Mouse (Mus musculus): ENCODE results near the gene Zfp536. TPM values are rescaled to one million over a fixed set of nuclear protein-coding genes. Genes with fewer than 3 reads are reported as not detected.

Gene Zfp536
- polyA plus RNA-seq, 1 experiment from 2014 or later = 11.5 TPM

GRCm38 (mm10) chr7:37769526-37770399 is 3.7 kb downstream of the Zfp536 start:
- Histone ChIP-seq H3K36me3 (ENCODE audit: control insufficient read depth, insufficient read depth, low read length) (no peaks in the 10 kb centered on the region), H3K4me2 (ENCODE audit: low read length) (peak overlapping the region; percentile 99), H3K9ac (ENCODE audit: low read length) (peak overlapping the region; percentile 58), H3K9me3 (ENCODE audit: control insufficient read depth, low read length) (no peaks in the 10 kb centered on the region), H3K27ac (ENCODE audit: low read depth) (peak overlapping the region; percentile 17; the same call in 1 of the 2 replicates), H3K27me3 (replicated peaks; ENCODE audit: control insufficient read depth, insufficient read depth, low read length) (peaks cover 82% of the 10 kb centered on the region), H3K4me3 (ENCODE audit: low read depth, low read length) (peak overlapping the region; percentile 52), H3K4me1 (replicated peaks; ENCODE audit: control insufficient read depth, insufficient read depth, low read length) (peaks cover 16% of the 10 kb centered on the region)
- DNase-seq (ENCODE audit: low spot score) = peak; percentile 76
- under 1% methylated on average over 53 of the region's 53 CpGs for WGBS
- ATAC-seq (replicated peaks; ENCODE audit: low FRiP score, low TSS enrichment, low read depth) = no peak

GRCm38 (mm10) chr7:37769004-37769403 is 4.4 kb downstream of the Zfp536 start:
- peak overlapping the region; percentile 99 for H3K4me2 ChIP-seq (ENCODE audit: low read length)
- peaks cover 16% of the 10 kb centered on the region for H3K4me1 ChIP-seq (replicated peaks; ENCODE audit: control insufficient read depth, insufficient read depth, low read length)
- peaks cover 74% of the 10 kb centered on the region for H3K27me3 ChIP-seq (replicated peaks; ENCODE audit: control insufficient read depth, insufficient read depth, low read length)
- H3K27ac ChIP-seq (ENCODE audit: low read depth) = no peak overlapping the region
- no peaks in the 10 kb centered on the region for H3K9me3 ChIP-seq (ENCODE audit: control insufficient read depth, low read length)
- no peaks in the 10 kb centered on the region for H3K36me3 ChIP-seq (ENCODE audit: control insufficient read depth, insufficient read depth, low read length)
- DNase-seq (ENCODE audit: low spot score) (no peak), ATAC-seq (replicated peaks; ENCODE audit: low FRiP score, low TSS enrichment, low read depth) (no peak)
- under 1% methylated on average over 28 of the region's 28 CpGs for WGBS
- H3K4me3 ChIP-seq (ENCODE audit: low read depth, low read length) = peak overlapping the region; percentile 52
- H3K9ac ChIP-seq (ENCODE audit: low read length) = peak overlapping the region; percentile 58

- DNase-seq (ENCODE audit: low spot score) (peak; percentile 66), ATAC-seq (replicated peaks; ENCODE audit: low FRiP score, low TSS enrichment, low read depth) (no peak)
- Histone ChIP-seq H3K9ac (ENCODE audit: low read length) (no peak overlapping the region), H3K4me3 (ENCODE audit: low read depth, low read length) (peak overlapping the region; percentile 52), H3K36me3 (ENCODE audit: control insufficient read depth, insufficient read depth, low read length) (no peaks in the 10 kb centered on the region), H3K4me1 (replicated peaks; ENCODE audit: control insufficient read depth, insufficient read depth, low read length) (peaks cover 15% of the 10 kb centered on the region), H3K4me2 (ENCODE audit: low read length) (peak overlapping the region; percentile 99), H3K27me3 (replicated peaks; ENCODE audit: control insufficient read depth, insufficient read depth, low read length) (peaks cover 69% of the 10 kb centered on the region), H3K27ac (ENCODE audit: low read depth) (no peak overlapping the region), H3K9me3 (ENCODE audit: control insufficient read depth, low read length) (no peaks in the 10 kb centered on the region)
- WGBS = 11% methylated on average over 10 of the region's 10 CpGs
These were observed 5.0 kb downstream of the Zfp536 start for GRCm38 (mm10) chr7:37768310-37768940.

GRCm38 (mm10) chr7:37758886-37759285 is 14.6 kb downstream of the Zfp536 start:
- H3K9ac ChIP-seq (ENCODE audit: low read length) = no peak overlapping the region
- H3K27ac ChIP-seq (ENCODE audit: low read depth) = no peak overlapping the region
- no peaks in the 10 kb centered on the region for H3K36me3 ChIP-seq (ENCODE audit: control insufficient read depth, insufficient read depth, low read length)
- no peak overlapping the region for H3K4me2 ChIP-seq (ENCODE audit: low read length)
- no peaks in the 10 kb centered on the region for H3K9me3 ChIP-seq (ENCODE audit: control insufficient read depth, low read length)
- ATAC-seq (replicated peaks; ENCODE audit: low FRiP score, low TSS enrichment, low read depth) (no peak), DNase-seq (ENCODE audit: low spot score) (no peak)
- no peak overlapping the region for H3K4me3 ChIP-seq (ENCODE audit: low read depth, low read length)
- no peaks in the 10 kb centered on the region for H3K27me3 ChIP-seq (replicated peaks; ENCODE audit: control insufficient read depth, insufficient read depth, low read length)
- 89% methylated on average over 5 of the region's 5 CpGs for WGBS
- no peaks in the 10 kb centered on the region; the same call in 1 of the 2 replicates for H3K4me1 ChIP-seq (replicated peaks; ENCODE audit: control insufficient read depth, insufficient read depth, low read length)

- no peaks in the 10 kb centered on the region for H3K36me3 ChIP-seq (ENCODE audit: control insufficient read depth, insufficient read depth, low read length)
- ATAC-seq (replicated peaks; ENCODE audit: low FRiP score, low TSS enrichment, low read depth) (no peak), DNase-seq (ENCODE audit: low spot score) (no peak)
- H3K9me3 ChIP-seq (ENCODE audit: control insufficient read depth, low read length) = no peaks in the 10 kb centered on the region
- 77% methylated on average over 1 of the region's 1 CpGs for WGBS
- H3K4me3 ChIP-seq (ENCODE audit: low read depth, low read length) = no peak overlapping the region
- no peaks in the 10 kb centered on the region; the same call in none of the 2 replicates for H3K4me1 ChIP-seq (replicated peaks; ENCODE audit: control insufficient read depth, insufficient read depth, low read length)
- H3K4me2 ChIP-seq (ENCODE audit: low read length) = no peak overlapping the region
- H3K9ac ChIP-seq (ENCODE audit: low read length) = no peak overlapping the region
- no peaks in the 10 kb centered on the region for H3K27me3 ChIP-seq (replicated peaks; ENCODE audit: control insufficient read depth, insufficient read depth, low read length)
- no peak overlapping the region for H3K27ac ChIP-seq (ENCODE audit: low read depth)
These were observed 20.4 kb downstream of the Zfp536 start for GRCm38 (mm10) chr7:37753024-37753423.

- no peak for DNase-seq (ENCODE audit: low spot score)
- no peak for ATAC-seq (replicated peaks; ENCODE audit: low FRiP score, low TSS enrichment, low read depth)
- Histone ChIP-seq H3K4me2 (ENCODE audit: low read length) (no peak overlapping the region), H3K4me3 (ENCODE audit: low read depth, low read length) (no peak overlapping the region), H3K9me3 (ENCODE audit: control insufficient read depth, low read length) (no peaks in the 10 kb centered on the region), H3K27ac (ENCODE audit: low read depth) (no peak overlapping the region), H3K36me3 (ENCODE audit: control insufficient read depth, insufficient read depth, low read length) (no peaks in the 10 kb centered on the region), H3K27me3 (replicated peaks; ENCODE audit: control insufficient read depth, insufficient read depth, low read length) (no peaks in the 10 kb centered on the region), H3K4me1 (replicated peaks; ENCODE audit: control insufficient read depth, insufficient read depth, low read length) (peaks cover 4% of the 10 kb centered on the region), H3K9ac (ENCODE audit: low read length) (no peak overlapping the region)
- 42% methylated on average over 12 of the region's 13 CpGs for WGBS
These were observed 27.2 kb downstream of the Zfp536 start for GRCm38 (mm10) chr7:37746133-37746761.

GRCm38 (mm10) chr7:37743350-37743749 is 30.1 kb downstream of the Zfp536 start:
- H3K27ac ChIP-seq (ENCODE audit: low read depth) = no peak overlapping the region
- no peak overlapping the region for H3K4me3 ChIP-seq (ENCODE audit: low read depth, low read length)
- peaks cover 4% of the 10 kb centered on the region; the same call in 1 of the 2 replicates for H3K4me1 ChIP-seq (replicated peaks; ENCODE audit: control insufficient read depth, insufficient read depth, low read length)
- no peak overlapping the region for H3K4me2 ChIP-seq (ENCODE audit: low read length)
- 58% methylated on average over 8 of the region's 8 CpGs for WGBS
- H3K9me3 ChIP-seq (ENCODE audit: control insufficient read depth, low read length) = no peaks in the 10 kb centered on the region
- no peak overlapping the region for H3K9ac ChIP-seq (ENCODE audit: low read length)
- no peak for ATAC-seq (replicated peaks; ENCODE audit: low FRiP score, low TSS enrichment, low read depth)
- H3K27me3 ChIP-seq (replicated peaks; ENCODE audit: control insufficient read depth, insufficient read depth, low read length) = no peaks in the 10 kb centered on the region
- no peaks in the 10 kb centered on the region for H3K36me3 ChIP-seq (ENCODE audit: control insufficient read depth, insufficient read depth, low read length)
- DNase-seq (ENCODE audit: low spot score) = no peak

- DNase-seq (ENCODE audit: low spot score) (no peak), ATAC-seq (replicated peaks; ENCODE audit: low FRiP score, low TSS enrichment, low read depth) (no peak)
- H3K27me3 ChIP-seq (replicated peaks; ENCODE audit: control insufficient read depth, insufficient read depth, low read length) = no peaks in the 10 kb centered on the region
- WGBS = 57% methylated on average over 8 of the region's 8 CpGs
- no peak overlapping the region for H3K4me2 ChIP-seq (ENCODE audit: low read length)
- H3K9me3 ChIP-seq (ENCODE audit: control insufficient read depth, low read length) = no peaks in the 10 kb centered on the region
- H3K36me3 ChIP-seq (ENCODE audit: control insufficient read depth, insufficient read depth, low read length) = no peaks in the 10 kb centered on the region
- H3K9ac ChIP-seq (ENCODE audit: low read length) = no peak overlapping the region
- H3K27ac ChIP-seq (ENCODE audit: low read depth) = no peak overlapping the region
- peaks cover 3% of the 10 kb centered on the region; the same call in 1 of the 2 replicates for H3K4me1 ChIP-seq (replicated peaks; ENCODE audit: control insufficient read depth, insufficient read depth, low read length)
- H3K4me3 ChIP-seq (ENCODE audit: low read depth, low read length) = no peak overlapping the region
These were observed 36.2 kb downstream of the Zfp536 start for GRCm38 (mm10) chr7:37737191-37737590.
